Mouse (Mus musculus) limb, embryonic 10.5 days (tissue): ENCODE results near the gene Tanc1. TPM values are rescaled to one million over a fixed set of nuclear protein-coding genes. Genes with fewer than 3 reads are reported as not detected.

Experiments used
- DNase-seq: peaks from one replicate; pipeline ENCODE4 v3.0.0-alpha.2; 2017; ENCODE audit warnings: low spot score
- H3K27ac ChIP-seq: fragments of 300-500 bp; sonication (generic); 2 replicates; pipeline ENCODE4 v1.5.1; 2016; ENCODE audit warnings: mild to moderate bottlenecking
- H3K27me3 ChIP-seq: fragments of 300-500 bp; sonication (generic); 2 replicates; pipeline ENCODE4 v1.6.1; 2016; ENCODE audit warnings: low read depth, mild to moderate bottlenecking; ENCODE audit not compliant: poor library complexity, severe bottlenecking
- H3K36me3 ChIP-seq: fragments of 300-500 bp; sonication (generic); 2 replicates; pipeline ENCODE4 v1.6.1; 2016; ENCODE audit warnings: mild to moderate bottlenecking, moderate library complexity
- H3K4me1 ChIP-seq: fragments of 300-500 bp; sonication (generic); 2 replicates; pipeline ENCODE4 v1.6.1; 2016
- H3K4me3 ChIP-seq: fragments of 300-500 bp; sonication (generic); 2 replicates; pipeline ENCODE4 v1.5.1; 2016; ENCODE audit warnings: mild to moderate bottlenecking, moderate library complexity
- H3K9me3 ChIP-seq: fragments of 300-500 bp; sonication (generic); replicated peaks from 2 replicates; pipeline ENCODE4 v1.6.1; 2016; ENCODE audit warnings: mild to moderate bottlenecking
- WGBS: fragments of 180-500 bp; shearing (Covaris S2); methylation state at CpG from one replicate; pipeline ENCODE4 v1.1.7; 2016; 5-methylcytosine and 5-hydroxymethylcytosine counted together
- polyA plus RNA-seq: library from polyadenylated mRNA; unstranded; fragments of >200 nt; fragmentation: Nextera tagmentation; extraction: Ambion mirVana; gene quantifications from 2 replicates; pipeline ENCODE4 v1.2.1, GENCODE M21; 2016

The Tanc1 gene
- polyA plus RNA-seq, 1 experiment from 2014 or later = 85.4 TPM

GRCm38 (mm10) chr2:59620601-59621000, 8.8 kb downstream of the Tanc1 start:
- peaks cover 39% of the 10 kb centered on the region for H3K36me3 ChIP-seq
- H3K27ac ChIP-seq = no peak overlapping the region
- H3K27me3 ChIP-seq = no peaks in the 10 kb centered on the region
- peaks cover 63% of the 10 kb centered on the region for H3K4me1 ChIP-seq
- H3K4me3 ChIP-seq = no peak overlapping the region
- H3K9me3 ChIP-seq = no peaks in the 10 kb centered on the region
- DNase-seq = no peak
- WGBS = 88% methylated on average over 5 of the region's 5 CpGs

- WGBS = 15% methylated on average over 6 of the region's 6 CpGs
- Histone ChIP-seq H3K4me3 (no peak overlapping the region), H3K4me1 (peaks cover 57% of the 10 kb centered on the region), H3K9me3 (no peaks in the 10 kb centered on the region), H3K36me3 (peaks cover 30% of the 10 kb centered on the region), H3K27me3 (no peaks in the 10 kb centered on the region), H3K27ac (no peak overlapping the region)
- DNase-seq = no peak
These were observed 10.8 kb downstream of the Tanc1 start for GRCm38 (mm10) chr2:59622514-59623139.

- H3K27me3 ChIP-seq = no peaks in the 10 kb centered on the region
- H3K4me3 ChIP-seq = no peak overlapping the region
- 66% methylated on average over 5 of the region's 5 CpGs for WGBS
- no peaks in the 10 kb centered on the region for H3K9me3 ChIP-seq
- H3K4me1 ChIP-seq = peaks cover 60% of the 10 kb centered on the region
- 0 out of 2 replicates have a peak overlapping the region, but pooled peaks have one; percentile 5 for H3K27ac ChIP-seq
- DNase-seq = no peak
- H3K36me3 ChIP-seq = peaks cover 27% of the 10 kb centered on the region
These were observed 12.0 kb downstream of the Tanc1 start for GRCm38 (mm10) chr2:59623858-59624257.

- 91% methylated on average over 2 of the region's 2 CpGs for WGBS
- no peak for DNase-seq
- Histone ChIP-seq H3K36me3 (peaks cover 22% of the 10 kb centered on the region), H3K4me3 (no peak overlapping the region), H3K27ac (no peak overlapping the region), H3K27me3 (no peaks in the 10 kb centered on the region), H3K4me1 (peaks cover 74% of the 10 kb centered on the region), H3K9me3 (no peaks in the 10 kb centered on the region)
These were observed 13.6 kb downstream of the Tanc1 start for GRCm38 (mm10) chr2:59625416-59625815.

GRCm38 (mm10) chr2:59625927-59626326, 14.1 kb downstream of the Tanc1 start:
- 63% methylated on average over 8 of the region's 8 CpGs for WGBS
- Histone ChIP-seq H3K27me3 (no peaks in the 10 kb centered on the region), H3K36me3 (peaks cover 16% of the 10 kb centered on the region), H3K4me1 (peaks cover 76% of the 10 kb centered on the region), H3K9me3 (no peaks in the 10 kb centered on the region), H3K27ac (no peak overlapping the region), H3K4me3 (no peak overlapping the region)
- DNase-seq = no peak

GRCm38 (mm10) chr2:59626422-59626821, 14.6 kb downstream of the Tanc1 start:
- Histone ChIP-seq H3K9me3 (no peaks in the 10 kb centered on the region), H3K4me1 (peaks cover 78% of the 10 kb centered on the region), H3K27ac (no peak overlapping the region), H3K36me3 (peaks cover 13% of the 10 kb centered on the region), H3K4me3 (no peak overlapping the region), H3K27me3 (no peaks in the 10 kb centered on the region)
- DNase-seq = no peak
- WGBS = 65% methylated on average over 3 of the region's 3 CpGs

GRCm38 (mm10) chr2:59627502-59627901, 15.7 kb downstream of the Tanc1 start:
- WGBS = 71% methylated on average over 1 of the region's 1 CpGs
- Histone ChIP-seq H3K27me3 (no peaks in the 10 kb centered on the region), H3K4me1 (peaks cover 70% of the 10 kb centered on the region), H3K9me3 (no peaks in the 10 kb centered on the region), H3K36me3 (peaks cover 20% of the 10 kb centered on the region), H3K27ac (no peak overlapping the region), H3K4me3 (no peak overlapping the region)
- no peak for DNase-seq

GRCm38 (mm10) chr2:59628057-59628901, 16.4 kb downstream of the Tanc1 start:
- DNase-seq = no peak
- peaks cover 20% of the 10 kb centered on the region for H3K36me3 ChIP-seq
- no peaks in the 10 kb centered on the region for H3K27me3 ChIP-seq
- H3K4me3 ChIP-seq = no peak overlapping the region
- peak overlapping the region; percentile 1; the same call in 1 of the 2 replicates for H3K27ac ChIP-seq
- WGBS = 82% methylated on average over 17 of the region's 17 CpGs
- H3K4me1 ChIP-seq = peaks cover 64% of the 10 kb centered on the region
- H3K9me3 ChIP-seq = no peaks in the 10 kb centered on the region

- Histone ChIP-seq H3K4me1 (peaks cover 55% of the 10 kb centered on the region), H3K4me3 (no peak overlapping the region)
- WGBS = 90% methylated on average over 4 of the region's 4 CpGs
These were observed 18.0 kb downstream of the Tanc1 start for GRCm38 (mm10) chr2:59629829-59630228.

GRCm38 (mm10) chr2:59631406-59631805, 19.6 kb downstream of the Tanc1 start:
- 90% methylated on average over 5 of the region's 5 CpGs for WGBS
- H3K27me3 ChIP-seq = no peaks in the 10 kb centered on the region
- no peak overlapping the region for H3K27ac ChIP-seq
- H3K4me3 ChIP-seq = no peak overlapping the region
- no peaks in the 10 kb centered on the region for H3K9me3 ChIP-seq
- peaks cover 60% of the 10 kb centered on the region for H3K4me1 ChIP-seq
- DNase-seq = no peak
- peaks cover 31% of the 10 kb centered on the region for H3K36me3 ChIP-seq

More at GRCm38 (mm10) chr2:59629829-59630228, 18.0 kb downstream of the Tanc1 start:
- H3K27me3 ChIP-seq = no peaks in the 10 kb centered on the region
- no peak for DNase-seq
- no peak overlapping the region for H3K27ac ChIP-seq
- peaks cover 21% of the 10 kb centered on the region for H3K36me3 ChIP-seq
- H3K9me3 ChIP-seq = no peaks in the 10 kb centered on the region

- no peak overlapping the region for H3K4me3 ChIP-seq
- no peak for DNase-seq
- peaks cover 48% of the 10 kb centered on the region for H3K4me1 ChIP-seq
- 74% methylated on average over 5 of the region's 5 CpGs for WGBS
- no peaks in the 10 kb centered on the region for H3K9me3 ChIP-seq
- peaks cover 34% of the 10 kb centered on the region for H3K36me3 ChIP-seq
- H3K27ac ChIP-seq = no peak overlapping the region
- no peaks in the 10 kb centered on the region for H3K27me3 ChIP-seq
These were observed 22.1 kb downstream of the Tanc1 start for GRCm38 (mm10) chr2:59633761-59634430.

- Histone ChIP-seq H3K27me3 (no peaks in the 10 kb centered on the region), H3K9me3 (no peaks in the 10 kb centered on the region), H3K4me3 (no peak overlapping the region), H3K36me3 (peaks cover 30% of the 10 kb centered on the region), H3K27ac (no peak overlapping the region), H3K4me1 (peaks cover 23% of the 10 kb centered on the region)
- WGBS = 73% methylated on average over 18 of the region's 18 CpGs
- no peak for DNase-seq
These were observed 25.4 kb downstream of the Tanc1 start for GRCm38 (mm10) chr2:59637040-59637785.
